Mouse (Mus musculus) frontal cortex, postnatal 36 days (tissue): ENCODE measurements around the gene Itih3.

Experiments
- DNase-seq, 2 experiments: peaks; one replicate each; pipeline ENCODE4 v3.0.0; 2022; ENCODE audit warnings: low spot score in 2 of 2

Gene Itih3

DNA sequence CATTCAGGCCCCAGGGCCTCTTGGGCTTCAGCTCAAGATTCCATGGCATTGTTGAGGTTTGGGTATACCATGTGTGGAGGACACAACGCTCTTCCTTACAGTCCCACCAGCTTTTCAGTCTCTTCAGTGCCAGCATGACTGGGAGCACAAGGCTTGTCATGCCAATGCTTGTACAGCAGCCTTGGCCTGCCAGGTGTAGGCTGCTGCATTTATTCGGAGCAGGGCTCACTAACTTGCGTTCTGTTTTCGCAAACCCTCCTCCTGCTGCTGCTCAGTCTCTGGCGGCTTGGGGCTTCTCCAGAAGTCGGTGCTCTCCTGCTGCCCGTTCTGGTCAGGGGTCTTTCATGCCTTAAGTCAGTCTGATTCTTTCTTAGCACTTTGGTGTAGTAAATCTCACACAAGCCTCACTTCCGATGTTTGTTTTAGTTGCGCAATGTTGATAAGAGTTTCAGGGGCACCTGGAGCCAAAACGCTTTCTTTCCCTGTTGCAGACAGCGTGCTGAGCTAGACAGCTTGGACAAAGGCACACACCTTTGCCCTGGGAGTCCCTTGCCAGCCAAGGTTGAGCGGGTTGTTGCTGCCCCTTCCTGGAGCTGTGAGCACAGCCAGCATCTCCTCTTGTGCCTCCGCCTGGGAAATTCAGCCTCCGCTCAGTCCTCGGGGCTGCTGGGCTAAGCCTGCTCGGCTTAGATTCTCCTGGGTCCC is 62.0 kb downstream of the Itih3 start:
- DNase-seq, result no peak
